ENCODE assay signal across 8 mouse cellular contexts in genomic region chr19:47988456-47988855, GRCm38 (mm10). TPM values are rescaled to one million over a fixed set of nuclear protein-coding genes. Genes with fewer than 3 reads are reported as not detected.
DNase-seq lines count a peak whose midpoint lies in the region; ATAC-seq and TF ChIP-seq lines count a peak whose summit lies in the region.

No protein-coding gene starts in this region.

- peak; percentile 54; the same call in 1 of the 2 replicates for ATAC-seq in lung, embryonic 14.5 days (ENCODE audit: insufficient read depth)

- no peak for TF ChIP-seq POLR2A in lung, adult 2 months (IDR thresholded peaks at IDR 0.05; ENCODE audit: borderline replicate concordance, extremely low read depth, low read depth, low read length)
- TF ChIP-seq POLR2A in olfactory bulb, adult 2 months (IDR thresholded peaks at IDR 0.05; ENCODE audit: insufficient read depth, low read depth, low read length) = no peak

- H3K4me2 ChIP-seq in lung, embryonic 14.5 days = no peak overlapping the region

- intact Hi-C loops in left cerebral cortex, adult 2 months (cut with DNase I) = loop anchor here (1.0 to 10.0 kb wide), 5 partner anchors 154 to 1279 kb away; no protein-coding TSS in a partner anchor

- H3K4me1 ChIP-seq in lung, embryonic 14.5 days (ENCODE audit: insufficient read depth) = no peaks in the 10 kb centered on the region
- no peaks in the 10 kb centered on the region for H3K4me1 ChIP-seq in lung, adult 2 months (ENCODE audit: control insufficient read depth, insufficient read depth, low read length)
- H3K4me1 ChIP-seq in olfactory bulb, adult 2 months (ENCODE audit: control insufficient read depth, insufficient read depth, low read length) = no peaks in the 10 kb centered on the region; the same call in 1 of the 2 replicates

- no peak overlapping the region for H3K27ac ChIP-seq in lung, embryonic 14.5 days (ENCODE audit: low read depth)
- H3K27ac ChIP-seq in left cerebral cortex, adult 2 months = no peak overlapping the region
- H3K27ac ChIP-seq in olfactory bulb, adult 2 months (ENCODE audit: insufficient read depth, low read depth, low read length) = no peak overlapping the region

- DNase-seq in adrenal gland, adult (ENCODE audit: inconsistent age in 2 of 2, low spot score in 1 of 2) = peak; percentile 9 to 52
- no peak for DNase-seq in adrenal gland, postnatal 4 days (ENCODE audit: low spot score in 2 of 2)
- peak; percentile 81 for DNase-seq in lung, embryonic 14.5 days
- DNase-seq in lung, adult 2 months = no peak
- peak; percentile 8 to 70 for DNase-seq in frontal cortex, adult 2 months (ENCODE audit: extremely low spot score in 1 of 2, low spot score in 1 of 2)
- DNase-seq in left cerebral cortex, adult 2 months (ENCODE audit: extremely low spot score in 1 of 2, low spot score in 2 of 2) = peak; percentile 30 to 39
- no peak for DNase-seq in gastrocnemius, postnatal 25 days

- H3K27me3 ChIP-seq in lung, embryonic 14.5 days (ENCODE audit: insufficient read depth, low read length) = no peaks in the 10 kb centered on the region

- no peaks in the 10 kb centered on the region for H3K9me3 ChIP-seq in lung, embryonic 14.5 days (ENCODE audit: low read depth, low read length)

- 23% methylated on average over 16 of the region's 16 CpGs for WGBS in lung, embryonic 14.5 days
- WGBS in lung, adult 2 months = 17% methylated on average over 16 of the region's 16 CpGs
- 32% methylated on average over 16 of the region's 16 CpGs for WGBS in olfactory bulb, adult 2 months

- no peak overlapping the region for H3K4me3 ChIP-seq in lung, embryonic 14.5 days (ENCODE audit: low read depth, low read length)
- H3K4me3 ChIP-seq in lung, adult 2 months (replicated peaks; ENCODE audit: extremely low read depth, low read depth, low read length) = no peak overlapping the region
- H3K4me3 ChIP-seq in left cerebral cortex, adult 2 months = no peak overlapping the region
- H3K4me3 ChIP-seq in olfactory bulb, adult 2 months (ENCODE audit: insufficient read depth, low read depth, low read length) = no peak overlapping the region

- no peak overlapping the region for H3K9ac ChIP-seq in lung, embryonic 14.5 days

- TF ChIP-seq CTCF in lung, embryonic 14.5 days (IDR thresholded peaks at IDR 0.05; ENCODE audit: low read depth) = peak; percentile 74
- TF ChIP-seq CTCF in lung, adult 2 months (IDR thresholded peaks at IDR 0.05; ENCODE audit: insufficient read depth, low read length) = no peak
- peak; percentile 75 for TF ChIP-seq CTCF in left cerebral cortex, adult 2 months (IDR thresholded peaks at IDR 0.05)
- 0 out of 2 replicates have a peak, but pooled peaks have one; percentile 16 for TF ChIP-seq CTCF in olfactory bulb, adult 2 months (IDR thresholded peaks at IDR 0.05; ENCODE audit: insufficient read depth, low read depth, low read length)

- no peaks in the 10 kb centered on the region for H3K36me3 ChIP-seq in lung, embryonic 14.5 days (ENCODE audit: insufficient read depth)

RNA-seq across cellular contexts. Expression of gene Cfap58, which starts 51.0 kb away (rescaled TPM):
- total RNA-seq in adrenal gland, postnatal 4 days (2021) = under 1 TPM; 0.08 to 0.14 TPM
- 0.14 TPM in 1 of 2 replicates, not detected in the other for polyA plus RNA-seq in lung, embryonic 14.5 days (2014; fragmentation: Nextera tagmentation; extraction: Ambion mirVana)
- 0.38 and 0.92 TPM in 2 replicates for polyA plus RNA-seq in lung, adult 2 months (2012; rRNA removed)
- 0.14 and 0.29 TPM in 2 replicates for polyA plus RNA-seq in frontal cortex, adult 2 months (2012; rRNA removed)
- under 1 TPM; 0.27 to 0.30 TPM for total RNA-seq in left cerebral cortex, adult 2 months (2021)
- polyA plus RNA-seq in olfactory bulb, adult 2 months (2012; ENCODE audit: insufficient read depth, insufficient read length, low replicate concordance, missing spikeins) = not detected in 2 replicates
- total RNA-seq in gastrocnemius, postnatal 25 days (2021) = not detected

Comparison
In these comparisons a context has a peak if more than half of its experiments do, and no peak if none do; other contexts are left out.
1. DNase-seq: peak in adrenal gland, adult (2 of 2), lung, embryonic 14.5 days (single experiment), frontal cortex, adult 2 months (2 of 2) and left cerebral cortex, adult 2 months (2 of 2); none in adrenal gland, postnatal 4 days (0 of 2), lung, adult 2 months (single experiment) and gastrocnemius, postnatal 25 days (single experiment).